Mouse (Mus musculus) lung, postnatal 0 days (tissue): ENCODE measurements around the gene Ypel2. TPM values are rescaled to one million over a fixed set of nuclear protein-coding genes. Genes with fewer than 3 reads are reported as not detected.
A peak's percentile ranks its signal among the peaks of the same experiment; 100 is the strongest.

ENCODE experiments used
- ATAC-seq: fragments of 200-750 bp; cut with Nextera tagmentation; 2 replicates; pipeline ENCODE4 v1.8.0; 2017; ENCODE audit warnings: moderate library complexity
- DNase-seq: peaks from one replicate; pipeline ENCODE4 v3.0.0-alpha.2; 2016; ENCODE audit warnings: low spot score
- H3K27ac ChIP-seq: fragments of 300-500 bp; sonication (generic); 2 replicates; pipeline ENCODE4 v1.5.1; 2014; ENCODE audit warnings: antibody characterized with exemption, mild to moderate bottlenecking, low read length, mixed read lengths
- H3K27me3 ChIP-seq: fragments of 300-500 bp; sonication (generic); replicated peaks from 2 replicates; pipeline ENCODE4 v1.6.1; 2014; ENCODE audit warnings: low read length, mixed read lengths; ENCODE audit not compliant: insufficient read depth
- H3K36me3 ChIP-seq: fragments of 300-500 bp; sonication (generic); 2 replicates; pipeline ENCODE4 v1.6.1; 2014; ENCODE audit warnings: low read length, mixed read lengths; ENCODE audit not compliant: insufficient read depth
- H3K4me1 ChIP-seq: fragments of 300-500 bp; sonication (generic); 2 replicates; pipeline ENCODE4 v1.6.1; 2014; ENCODE audit warnings: antibody characterized with exemption, low read depth, low read length, mixed read lengths; ENCODE audit not compliant: insufficient read depth
- H3K4me2 ChIP-seq: fragments of 300-500 bp; sonication (generic); replicated peaks from 2 replicates; pipeline ENCODE4 v1.6.1; 2014; ENCODE audit warnings: low read depth, mild to moderate bottlenecking, low read length, moderate library complexity, mixed read lengths
- H3K4me3 ChIP-seq: fragments of 300-500 bp; sonication (generic); 2 replicates; pipeline ENCODE4 v1.5.1; 2014; ENCODE audit warnings: low read depth, low read length
- H3K9ac ChIP-seq: fragments of 300-500 bp; sonication (generic); replicated peaks from 2 replicates; pipeline ENCODE4 v1.6.1; 2014; ENCODE audit warnings: low read depth, mild to moderate bottlenecking
- H3K9me3 ChIP-seq: fragments of 300-500 bp; sonication (generic); 2 replicates; pipeline ENCODE4 v1.6.1; 2016; ENCODE audit warnings: low read length, mixed read lengths
- CTCF ChIP-seq: IDR thresholded peaks from 2 replicates; pipeline ENCODE4 v1.5.1; 2016; ENCODE audit warnings: antibody characterized with exemption, mild to moderate bottlenecking
- EP300 ChIP-seq: IDR thresholded peaks from 2 replicates; pipeline ENCODE4 v1.6.1; 2016; ENCODE audit warnings: antibody characterized with exemption, mild to moderate bottlenecking, control low read depth
- WGBS: fragments of 180-500 bp; shearing (Covaris S2); extraction: QIAGEN DNeasy Blood & Tissue Kit; methylation state at CpG from one replicate; pipeline ENCODE4 v1.1.7; 2014; 5-methylcytosine and 5-hydroxymethylcytosine counted together
- polyA plus RNA-seq: library from polyadenylated mRNA; unstranded; fragments of >200 nt; fragmentation: Nextera tagmentation; extraction: Ambion mirVana; gene quantifications from 2 replicates; pipeline ENCODE4 v1.2.1, GENCODE M21; 2015

Ypel2 gene
- 8.5 and 9.5 TPM in 2 replicates for polyA plus RNA-seq

GRCm38 (mm10) chr11:86993041-86994037 is at the start of gene Ypel2:
Gene Ypel2, minus strand, starts transcription at chr11:86993707.
- peak; percentile 98 for DNase-seq
- H3K4me1 ChIP-seq: peaks cover 14% of the 10 kb centered on the region
- peak within 1 kb of the TSS; percentile 80 for H3K9ac ChIP-seq
- TF ChIP-seq CTCF (peak; percentile 31), EP300 (no peak)
- no peaks in the 10 kb centered on the region for H3K9me3 ChIP-seq
- peak within 1 kb of the TSS; percentile 86 for H3K4me2 ChIP-seq
- WGBS: under 1% methylated on average over 92 of the region's 96 CpGs
- H3K36me3 ChIP-seq: no peaks in the 10 kb centered on the region
- peak within 1 kb of the TSS; percentile 97 for H3K4me3 ChIP-seq
- no peaks in the 10 kb centered on the region for H3K27me3 ChIP-seq
- peak; percentile 99 for ATAC-seq
- peak within 1 kb of the TSS; percentile 92 for H3K27ac ChIP-seq

DNA sequence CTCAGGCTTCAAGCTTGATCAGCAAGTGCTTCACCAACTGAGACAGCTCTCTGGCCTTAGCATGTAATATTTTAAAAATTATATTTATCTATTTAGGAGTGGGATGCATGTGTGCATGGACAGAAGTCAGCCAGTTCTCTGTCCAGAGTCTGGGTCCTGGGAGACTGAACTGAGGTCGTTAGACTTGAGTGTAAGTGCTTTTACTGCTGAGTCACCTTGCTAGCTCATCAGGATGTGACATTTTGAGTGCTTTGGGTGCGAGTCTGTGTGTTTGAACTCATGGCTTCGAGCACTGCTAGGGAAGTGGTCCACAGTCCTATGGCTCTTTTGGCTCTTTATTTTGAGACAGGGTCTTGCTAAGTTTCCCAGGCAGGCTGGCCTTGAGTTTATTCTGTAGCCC is 49.5 kb upstream of the Ypel2 start:
- Histone ChIP-seq H3K27me3 (no peaks in the 10 kb centered on the region), H3K36me3 (no peaks in the 10 kb centered on the region), H3K4me1 (no peaks in the 10 kb centered on the region), H3K9me3 (no peaks in the 10 kb centered on the region), H3K4me3 (no peak overlapping the region), H3K9ac (no peak overlapping the region), H3K4me2 (no peak overlapping the region), H3K27ac (no peak overlapping the region)
- ATAC-seq (no peak), DNase-seq (no peak)
- TF ChIP-seq EP300 (no peak), CTCF (no peak)
- 79% methylated on average over 3 of the region's 3 CpGs for WGBS

DNA sequence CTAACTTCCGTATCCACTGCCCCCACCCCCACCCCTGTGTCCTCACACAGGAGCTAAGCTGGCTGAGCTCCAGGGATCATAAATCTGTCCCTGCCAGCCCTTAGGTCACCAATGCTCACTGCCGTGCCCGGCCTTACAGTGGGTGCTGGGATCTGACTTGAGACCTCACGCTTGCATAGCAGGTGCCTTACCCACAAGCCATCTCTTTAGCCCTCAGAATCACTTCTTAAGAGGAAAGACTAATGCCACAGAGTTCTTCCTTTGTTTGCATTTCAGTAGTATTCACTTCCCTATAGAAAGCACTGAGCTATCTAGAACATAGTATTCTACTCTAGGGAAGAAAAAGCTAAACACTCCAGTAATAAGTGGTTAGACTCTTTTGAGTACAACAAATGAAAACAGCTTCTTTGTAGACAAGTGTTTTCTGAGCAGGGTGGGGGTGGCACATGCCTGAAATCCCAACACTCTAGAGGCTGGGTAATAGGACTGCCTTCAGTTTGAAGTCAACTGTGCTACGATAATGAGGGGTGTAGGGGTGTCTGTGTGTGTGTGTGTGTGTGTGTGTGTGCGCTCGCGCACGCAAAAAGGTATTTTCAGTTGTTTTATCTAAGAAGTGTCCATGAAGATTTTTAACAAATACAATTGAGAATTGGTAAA is 45.9 kb upstream of the Ypel2 start:
- Histone ChIP-seq H3K27me3 (no peaks in the 10 kb centered on the region), H3K4me1 (no peaks in the 10 kb centered on the region), H3K9me3 (no peaks in the 10 kb centered on the region), H3K4me2 (no peak overlapping the region), H3K36me3 (no peaks in the 10 kb centered on the region), H3K4me3 (no peak overlapping the region), H3K27ac (peak overlapping the region; percentile 81), H3K9ac (no peak overlapping the region)
- ATAC-seq (peak; percentile 97), DNase-seq (peak; percentile 95)
- WGBS: 43% methylated on average over 9 of the region's 9 CpGs
- no peak for TF ChIP-seq CTCF
- TF ChIP-seq EP300: peak; percentile 99

DNA sequence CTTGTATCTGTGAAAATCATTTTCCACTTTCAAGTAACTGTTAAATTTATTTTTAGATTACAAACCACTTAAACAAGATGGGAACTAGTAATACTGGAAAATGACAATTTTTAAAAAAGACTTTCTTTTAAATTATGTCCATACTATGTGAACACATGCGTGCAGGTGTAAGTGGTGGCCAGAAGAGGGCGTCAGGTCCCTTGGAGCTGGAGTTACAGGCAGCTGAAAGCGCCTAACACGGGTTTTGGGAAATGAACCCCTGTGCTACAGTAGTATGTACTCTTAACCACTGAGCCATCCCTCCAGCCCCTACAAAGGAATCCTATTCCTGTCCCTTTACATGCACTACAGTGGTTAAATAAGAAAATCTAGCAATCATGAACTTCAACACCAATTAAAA is 42.7 kb upstream of the Ypel2 start:
- no peak overlapping the region for H3K4me3 ChIP-seq
- H3K27ac ChIP-seq: no peak overlapping the region
- no peak overlapping the region for H3K4me2 ChIP-seq
- H3K9me3 ChIP-seq: no peaks in the 10 kb centered on the region
- TF ChIP-seq CTCF (peak; percentile 56), EP300 (no peak)
- 67% methylated on average over 4 of the region's 4 CpGs for WGBS
- H3K9ac ChIP-seq: no peak overlapping the region
- H3K27me3 ChIP-seq: no peaks in the 10 kb centered on the region
- ATAC-seq: no peak
- no peak for DNase-seq
- H3K4me1 ChIP-seq: no peaks in the 10 kb centered on the region
- no peaks in the 10 kb centered on the region for H3K36me3 ChIP-seq

DNA sequence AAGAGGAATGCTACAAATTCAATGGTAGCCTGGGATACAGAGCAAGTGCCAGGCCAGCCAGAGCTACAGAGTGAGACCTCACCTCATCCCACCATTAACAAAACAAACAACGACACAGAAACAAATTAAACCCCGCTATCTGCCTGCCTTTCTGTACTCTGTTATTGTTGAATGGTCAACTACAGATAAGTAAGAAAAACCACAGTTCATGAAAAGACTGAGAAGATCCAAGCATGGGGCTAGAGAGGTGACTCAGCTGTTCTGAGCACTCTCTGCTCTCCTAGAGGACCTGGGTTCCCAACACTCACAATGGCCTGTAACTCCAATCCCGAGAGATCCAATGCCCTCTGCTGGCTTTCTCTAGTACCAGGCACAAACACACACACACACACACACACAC is 34.7 kb upstream of the Ypel2 start:
- peaks cover 16% of the 10 kb centered on the region for H3K4me1 ChIP-seq
- no peak overlapping the region for H3K4me2 ChIP-seq
- no peak for DNase-seq
- H3K27me3 ChIP-seq: no peaks in the 10 kb centered on the region
- no peak overlapping the region for H3K27ac ChIP-seq
- no peak for TF ChIP-seq EP300
- no peak for TF ChIP-seq CTCF
- ATAC-seq: no peak
- WGBS: 81% methylated on average over 3 of the region's 3 CpGs
- H3K9me3 ChIP-seq: no peaks in the 10 kb centered on the region
- no peak overlapping the region for H3K9ac ChIP-seq
- H3K4me3 ChIP-seq: no peak overlapping the region
- H3K36me3 ChIP-seq: no peaks in the 10 kb centered on the region

GRCm38 (mm10) chr11:87026096-87026875 is 32.8 kb upstream of the Ypel2 start:
- DNase-seq (peak; percentile 91), ATAC-seq (peak; percentile 91)
- H3K9me3 ChIP-seq: no peaks in the 10 kb centered on the region
- no peaks in the 10 kb centered on the region for H3K27me3 ChIP-seq
- peak; percentile 41; the same call in 1 of the 2 replicates for TF ChIP-seq EP300
- TF ChIP-seq CTCF: no peak
- H3K36me3 ChIP-seq: no peaks in the 10 kb centered on the region
- H3K4me2 ChIP-seq: no peak overlapping the region
- peaks cover 16% of the 10 kb centered on the region for H3K4me1 ChIP-seq
- peak overlapping the region; percentile 89 for H3K27ac ChIP-seq
- H3K9ac ChIP-seq: no peak overlapping the region
- H3K4me3 ChIP-seq: no peak overlapping the region
- 40% methylated on average over 9 of the region's 9 CpGs for WGBS
